Mouse (Mus musculus): ENCODE measurements around the gene Usp15. TPM values are rescaled to one million over a fixed set of nuclear protein-coding genes. Genes with fewer than 3 reads are reported as not detected.

The Usp15 gene
- total RNA-seq, 2 experiments from 2014 or later = 103 to 109 TPM

- Histone ChIP-seq H3K27ac (no peak overlapping the region), H3K4me3 (no peak overlapping the region)
- intact Hi-C loops (cut with DNase I) = no loop called here
- DNase-seq (ENCODE audit: extremely low spot score in 1 of 2, low spot score in 2 of 2) = no peak
- no peak for TF ChIP-seq CTCF (IDR thresholded peaks at IDR 0.05)
Observed at GRCm38 (mm10) chr10:123060831-123061230, 136.0 kb downstream of the Usp15 start.

DNA sequence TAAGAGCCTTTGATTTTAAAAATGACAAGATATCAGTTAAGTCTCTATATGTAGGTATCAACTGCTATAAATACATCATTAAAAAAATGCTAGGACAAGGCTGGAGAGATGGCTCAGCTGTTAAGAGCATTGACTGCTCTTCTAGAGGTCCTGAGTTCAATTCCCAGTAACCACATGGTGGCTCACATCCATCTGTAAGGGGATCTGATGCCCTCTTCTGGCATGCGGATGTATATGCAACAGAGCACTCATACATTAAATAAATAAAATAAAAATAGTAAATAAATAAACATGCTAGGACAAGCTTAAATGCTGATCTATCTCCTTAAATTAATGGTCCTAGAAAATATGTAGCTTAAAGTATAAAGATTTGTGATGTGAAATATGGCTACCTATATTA is 139.7 kb downstream of the Usp15 start:
- Histone ChIP-seq H3K4me3 (no peak overlapping the region), H3K27ac (no peak overlapping the region)
- DNase-seq (ENCODE audit: extremely low spot score in 1 of 2, low spot score in 2 of 2) = no peak
- peak; percentile 41 for TF ChIP-seq CTCF (IDR thresholded peaks at IDR 0.05)
- intact Hi-C loops (cut with DNase I) = loop anchor here (5.0 kb wide), 1 partner anchor 35 kb away; no protein-coding TSS in a partner anchor

GRCm38 (mm10) chr10:123056463-123056862 is 140.3 kb downstream of the Usp15 start:
- no peak for DNase-seq (ENCODE audit: extremely low spot score in 1 of 2, low spot score in 2 of 2)
- no peak for TF ChIP-seq CTCF (IDR thresholded peaks at IDR 0.05)
- H3K27ac ChIP-seq = no peak overlapping the region
- no peak overlapping the region for H3K4me3 ChIP-seq
- intact Hi-C loops (cut with DNase I) = loop anchor here (5.0 kb wide), 1 partner anchor 36 kb away; no protein-coding TSS in a partner anchor

DNA sequence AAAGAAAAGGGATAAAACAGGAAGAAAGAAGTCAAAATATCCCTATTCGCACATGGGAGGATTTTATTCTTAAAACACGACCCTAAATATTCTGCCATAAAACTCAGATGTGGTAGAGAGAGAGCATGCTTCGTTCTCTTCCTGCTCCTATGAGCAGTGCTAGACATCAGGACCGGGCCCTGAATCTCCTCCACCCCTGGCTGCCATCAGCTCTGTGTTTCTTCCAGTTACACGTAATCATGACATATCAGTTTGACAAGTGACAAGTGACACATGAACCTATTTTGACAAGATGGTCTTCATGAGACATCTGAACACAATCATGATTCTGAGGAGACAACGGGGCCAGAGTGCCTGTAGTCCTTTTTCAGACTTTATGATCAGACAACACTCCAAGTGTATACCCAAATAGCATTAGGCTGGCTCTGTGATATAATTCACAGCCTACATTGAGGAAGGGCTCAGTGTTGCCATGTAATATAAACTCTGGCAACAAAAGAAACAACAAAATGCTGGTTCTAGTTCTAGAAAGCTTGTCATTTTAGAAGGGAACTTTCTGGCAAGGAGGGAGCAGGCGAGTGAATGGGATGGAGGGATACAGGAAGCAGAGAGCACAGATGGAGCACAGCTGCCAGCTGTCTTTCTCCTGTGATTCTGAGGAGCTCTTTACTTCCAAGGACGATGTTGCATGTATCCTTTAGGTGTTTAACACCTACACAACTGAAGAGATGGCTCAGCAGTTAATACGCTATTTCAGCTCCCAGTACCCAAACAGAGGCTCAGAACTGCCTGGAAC is 141.4 kb downstream of the Usp15 start:
- TF ChIP-seq CTCF (IDR thresholded peaks at IDR 0.05) = no peak
- Histone ChIP-seq H3K4me3 (no peak overlapping the region), H3K27ac (peak overlapping the region; percentile 36; the same call in 1 of the 2 replicates)
- intact Hi-C loops (cut with DNase I) = loop anchor here (5.0 kb wide), 1 partner anchor 37 kb away; no protein-coding TSS in a partner anchor
- DNase-seq (ENCODE audit: extremely low spot score in 1 of 2, low spot score in 2 of 2) = no peak

Small RNA genes within 50 kb of the gene (microRNA-seq; reads per million reads assigned to microRNA genes)
- gene Gm27920 = 1.7 to 4.1 reads per million in 2 experiments

Other genes with a start within 250 kb of the Usp15 start
- gene Mon2, start 120.5 kb downstream of the Usp15 start, total RNA-seq (2021) = 100 to 1,000 TPM in 1 of 2 experiments, 10 to 100 TPM in 1; 98.6 to 104 TPM
- gene Fam19a2, start 67.0 kb upstream of the Usp15 start, total RNA-seq (2021) = 10 to 100 TPM; 68.7 to 70.7 TPM

Measured in left cerebral cortex, adult 2 months (tissue).